18 mouse cellular contexts compared by ENCODE assay signal in the genomic region with DNA sequence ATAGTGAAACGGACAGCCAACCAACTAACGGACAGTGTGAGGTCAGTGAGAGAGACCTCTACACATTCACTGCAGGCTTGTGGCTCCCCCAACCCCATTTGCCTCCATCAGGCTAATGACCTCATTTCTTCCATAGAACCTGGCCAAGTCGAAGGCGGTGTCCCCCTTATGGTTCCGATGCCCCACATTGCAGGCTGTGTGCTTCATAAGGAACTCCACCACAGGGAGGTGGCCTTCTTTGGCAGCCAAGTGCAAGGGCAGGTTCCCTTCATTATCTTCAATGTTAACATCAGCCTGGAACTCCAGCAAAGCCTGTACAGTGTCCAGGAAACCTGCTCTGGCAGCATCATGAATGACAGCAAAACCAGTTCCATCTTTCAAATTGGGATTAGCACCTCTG. TPM values are rescaled to one million over a fixed set of nuclear protein-coding genes. Genes with fewer than 3 reads are reported as not detected.
DNase-seq lines count a peak whose midpoint lies in the region; ATAC-seq lines count a peak whose summit lies in the region.
"Had no signal": no experiment of that assay in that cellular context is flagged by ENCODE, and none has a peak within 500 bp of the region (broad histone marks: within the 10 kb centered on the region; RNA-seq: fewer than 3 reads in every experiment).

No protein-coding gene starts in this region.

- no peak overlapping the region for H3K9ac ChIP-seq in midbrain, embryonic 11.5 days (ENCODE audit: low read length)
- no peak overlapping the region for H3K9ac ChIP-seq in midbrain, embryonic 14.5 days (replicated peaks; ENCODE audit: low read length)
- no peak overlapping the region for H3K9ac ChIP-seq in forebrain, embryonic 15.5 days (replicated peaks)
- H3K9ac ChIP-seq: forebrain, postnatal 0 days; liver, embryonic 14.5 days; midbrain, embryonic 15.5 days; neural tube, embryonic 12.5 days had no signal

- no peak for ATAC-seq in midbrain, embryonic 11.5 days (ENCODE audit: low FRiP score)
- ATAC-seq in midbrain, embryonic 14.5 days (ENCODE audit: low FRiP score, low TSS enrichment): no peak
- ATAC-seq in forebrain, embryonic 15.5 days (replicated peaks): no peak
- ATAC-seq: forebrain, postnatal 0 days; intestine, embryonic 16.5 days; midbrain, embryonic 15.5 days had no signal

- no peaks in the 10 kb centered on the region for H3K9me3 ChIP-seq in midbrain, embryonic 11.5 days (ENCODE audit: control insufficient read depth, low read length)
- H3K9me3 ChIP-seq in midbrain, embryonic 14.5 days (ENCODE audit: control insufficient read depth, low read length): no peaks in the 10 kb centered on the region
- no peaks in the 10 kb centered on the region for H3K9me3 ChIP-seq in limb, embryonic 10.5 days (replicated peaks)
- no peaks in the 10 kb centered on the region for H3K9me3 ChIP-seq in forebrain, embryonic 15.5 days
- H3K9me3 ChIP-seq: midbrain, embryonic 15.5 days; neural tube, embryonic 12.5 days had no signal

- no peak overlapping the region for H3K4me3 ChIP-seq in midbrain, embryonic 11.5 days (ENCODE audit: low read depth, low read length)
- no peak overlapping the region for H3K4me3 ChIP-seq in midbrain, embryonic 14.5 days (replicated peaks; ENCODE audit: low read depth, low read length)
- H3K4me3 ChIP-seq in limb, embryonic 10.5 days: no peak overlapping the region
- H3K4me3 ChIP-seq in forebrain, embryonic 15.5 days: no peak overlapping the region
- H3K4me3 ChIP-seq: midbrain, embryonic 15.5 days; neural tube, embryonic 12.5 days had no signal

- H3K4me2 ChIP-seq in midbrain, embryonic 11.5 days: no peak overlapping the region
- no peak overlapping the region for H3K4me2 ChIP-seq in midbrain, embryonic 14.5 days (ENCODE audit: low read length)
- no peak overlapping the region for H3K4me2 ChIP-seq in forebrain, embryonic 15.5 days (replicated peaks)
- H3K4me2 ChIP-seq: midbrain, embryonic 15.5 days; neural tube, embryonic 12.5 days had no signal

- peaks cover 13% of the 10 kb centered on the region for H3K4me1 ChIP-seq in midbrain, embryonic 11.5 days (ENCODE audit: control insufficient read depth, insufficient read depth, low read length)
- peaks cover 13% of the 10 kb centered on the region for H3K4me1 ChIP-seq in midbrain, embryonic 14.5 days (ENCODE audit: control insufficient read depth, insufficient read depth, low read length)
- peaks cover 26% of the 10 kb centered on the region for H3K4me1 ChIP-seq in limb, embryonic 10.5 days
- peaks cover 36% of the 10 kb centered on the region for H3K4me1 ChIP-seq in forebrain, embryonic 15.5 days

- H3K27ac ChIP-seq in midbrain, embryonic 11.5 days (ENCODE audit: low read depth, low read length): no peak overlapping the region
- no peak overlapping the region for H3K27ac ChIP-seq in midbrain, embryonic 14.5 days (replicated peaks; ENCODE audit: low read depth, low read length)
- no peak overlapping the region for H3K27ac ChIP-seq in limb, embryonic 10.5 days
- no peak overlapping the region for H3K27ac ChIP-seq in forebrain, embryonic 15.5 days (replicated peaks)
- H3K27ac ChIP-seq: kidney, postnatal 0 days; liver, embryonic 14.5 days; midbrain, embryonic 15.5 days; neural tube, embryonic 12.5 days had no signal

- WGBS in midbrain, embryonic 11.5 days: 5% methylated on average over 5 of the region's 5 CpGs
- 20% methylated on average over 5 of the region's 5 CpGs for WGBS in midbrain, embryonic 14.5 days
- WGBS in limb, embryonic 10.5 days: 1% methylated on average over 5 of the region's 5 CpGs
- WGBS in forebrain, embryonic 15.5 days: 53% methylated on average over 5 of the region's 5 CpGs

- peak; percentile 46 to 55 for DNase-seq in heart, adult 18-20 months
- no peak for DNase-seq in heart, adult 9 months (ENCODE audit: low spot score in 2 of 2)
- peak; percentile 93 for DNase-seq in midbrain, embryonic 11.5 days (ENCODE audit: low spot score, missing footprints)
- no peak for DNase-seq in midbrain, embryonic 14.5 days
- DNase-seq in NIH3T3 (ENCODE audit: low read depth): peak; percentile 61
- DNase-seq in limb, embryonic 10.5 days (ENCODE audit: low spot score): peak; percentile 32
- DNase-seq: cerebellum, adult 11-12 months; forebrain, postnatal 0 days; gastrocnemius, postnatal 10 days; layer of hippocampus, adult 9-11 months; lung, postnatal 10 days; right cerebral cortex, adult 18-20 months had no signal

- no peaks in the 10 kb centered on the region for H3K36me3 ChIP-seq in midbrain, embryonic 11.5 days (ENCODE audit: control insufficient read depth, insufficient read depth, low read length)
- H3K36me3 ChIP-seq in midbrain, embryonic 14.5 days (ENCODE audit: control insufficient read depth, insufficient read depth, low read length): no peaks in the 10 kb centered on the region
- no peaks in the 10 kb centered on the region for H3K36me3 ChIP-seq in limb, embryonic 10.5 days
- H3K36me3 ChIP-seq in forebrain, embryonic 15.5 days: no peaks in the 10 kb centered on the region
- H3K36me3 ChIP-seq: midbrain, embryonic 15.5 days; neural tube, embryonic 12.5 days had no signal

- H3K27me3 ChIP-seq in midbrain, embryonic 11.5 days (ENCODE audit: control insufficient read depth, insufficient read depth, low read length): peaks cover 78% of the 10 kb centered on the region
- H3K27me3 ChIP-seq in midbrain, embryonic 14.5 days (ENCODE audit: control insufficient read depth, insufficient read depth, low read length): peaks cover 81% of the 10 kb centered on the region
- H3K27me3 ChIP-seq in limb, embryonic 10.5 days (ENCODE audit: low read depth, poor library complexity, severe bottlenecking): peaks cover 100% of the 10 kb centered on the region
- H3K27me3 ChIP-seq in forebrain, embryonic 15.5 days: peaks cover 44% of the 10 kb centered on the region

RNA-seq across cellular contexts. Expression of gene Cdkn2c, which starts 5.8 kb away (rescaled TPM):
- total RNA-seq in heart, adult 18-20 months (2021): 10 to 100 TPM; 10.7 to 14.4 TPM
- polyA plus RNA-seq in midbrain, embryonic 11.5 days (2014; fragmentation: Nextera tagmentation; extraction: Ambion mirVana): 7.4 and 8.9 TPM in 2 replicates
- polyA plus RNA-seq in midbrain, embryonic 14.5 days (2014; fragmentation: Nextera tagmentation; extraction: Ambion mirVana): 1.4 and 3.0 TPM in 2 replicates
- 1.1 and 1.4 TPM in 2 replicates for polyA plus RNA-seq in limb, embryonic 10.5 days (2016; fragmentation: Nextera tagmentation; extraction: Ambion mirVana)
- polyA plus RNA-seq in forebrain, embryonic 15.5 days (2015; fragmentation: Nextera tagmentation; extraction: Ambion mirVana): 14.3 and 15.3 TPM in 2 replicates

RNA-seq across cellular contexts. Expression of gene Faf1, which starts 15.2 kb away (rescaled TPM):
- total RNA-seq in heart, adult 18-20 months (2021): 10 to 100 TPM; 41.1 to 41.7 TPM
- 42.4 and 44.0 TPM in 2 replicates for polyA plus RNA-seq in midbrain, embryonic 11.5 days (2014; fragmentation: Nextera tagmentation; extraction: Ambion mirVana)
- polyA plus RNA-seq in midbrain, embryonic 14.5 days (2014; fragmentation: Nextera tagmentation; extraction: Ambion mirVana): 40.9 and 48.4 TPM in 2 replicates
- polyA plus RNA-seq in limb, embryonic 10.5 days (2016; fragmentation: Nextera tagmentation; extraction: Ambion mirVana): 29.2 TPM in 2 replicates
- 29.0 and 31.3 TPM in 2 replicates for polyA plus RNA-seq in forebrain, embryonic 15.5 days (2015; fragmentation: Nextera tagmentation; extraction: Ambion mirVana)

Comparison
In these comparisons a context has a peak if more than half of its experiments do, and no peak if none do; other contexts are left out.
1. DNase-seq: peak in heart, adult 18-20 months (2 of 2), midbrain, embryonic 11.5 days (single experiment), NIH3T3 (single experiment) and limb, embryonic 10.5 days (single experiment); none in heart, adult 9 months (0 of 2) and midbrain, embryonic 14.5 days (single experiment).